ENCODE assay signal across 16 mouse cellular contexts in genomic region chr13:112354958-112355357, GRCm38 (mm10).
A peak's percentile ranks its signal among the peaks of the same experiment; 100 is the strongest.
DNase-seq lines count a peak whose midpoint lies in the region; ATAC-seq lines count a peak whose summit lies in the region.
"Had no signal": no experiment of that assay in that cellular context is flagged by ENCODE, and none has a peak within 500 bp of the region (broad histone marks: within the 10 kb centered on the region; RNA-seq: fewer than 3 reads in every experiment).

No protein-coding gene starts in this region.

- no peak overlapping the region for H3K4me3 ChIP-seq in heart, embryonic 15.5 days
- H3K4me3 ChIP-seq: hindbrain, embryonic 12.5 days; layer of hippocampus, adult 2 months; midbrain, embryonic 12.5 days had no signal

- peaks cover 15% of the 10 kb centered on the region for H3K4me1 ChIP-seq in heart, embryonic 15.5 days (replicated peaks)

- no peaks in the 10 kb centered on the region for H3K9me3 ChIP-seq in heart, embryonic 15.5 days (replicated peaks)
- H3K9me3 ChIP-seq: hindbrain, embryonic 12.5 days; midbrain, embryonic 12.5 days had no signal

- no peak overlapping the region for H3K4me2 ChIP-seq in heart, embryonic 15.5 days
- H3K4me2 ChIP-seq: hindbrain, embryonic 12.5 days; midbrain, embryonic 12.5 days had no signal

- no peaks in the 10 kb centered on the region for H3K27me3 ChIP-seq in heart, embryonic 15.5 days
- H3K27me3 ChIP-seq: hindbrain, embryonic 12.5 days; midbrain, embryonic 12.5 days had no signal

- H3K36me3 ChIP-seq in heart, embryonic 15.5 days, result no peaks in the 10 kb centered on the region
- H3K36me3 ChIP-seq: hindbrain, embryonic 12.5 days; midbrain, embryonic 12.5 days had no signal

- ATAC-seq in heart, embryonic 15.5 days (replicated peaks; ENCODE audit: insufficient number of reproducible peaks, insufficient read depth, low FRiP score, low read depth), result no peak
- ATAC-seq in CD4-positive, CD25-positive, alpha-beta regulatory T cell, adult 4 months, result peak; percentile 78

- peak overlapping the region; percentile 46; the same call in 1 of the 2 replicates for H3K27ac ChIP-seq in heart, embryonic 15.5 days
- H3K27ac ChIP-seq: hindbrain, embryonic 12.5 days; layer of hippocampus, adult 2 months; midbrain, embryonic 12.5 days had no signal

- no peak overlapping the region for H3K9ac ChIP-seq in heart, embryonic 15.5 days
- H3K9ac ChIP-seq: hindbrain, embryonic 12.5 days; midbrain, embryonic 12.5 days had no signal

- 77% methylated on average over 10 of the region's 10 CpGs for WGBS in heart, embryonic 15.5 days

- no peak for DNase-seq in heart, adult 18-20 months
- peak; percentile 40 for DNase-seq in c-Kit-positive CD71-negative TER-119-negative erythroid progenitor cells, embryonic 14.5 days (ENCODE audit: low read depth)
- peak; percentile 34 to 80 for DNase-seq in natural killer cell, adult 2 months (ENCODE audit: low spot score in 2 of 2)
- no peak for DNase-seq in adrenal gland, postnatal 4 days (ENCODE audit: low spot score in 2 of 2)
- DNase-seq in frontal cortex, adult 2 months (ENCODE audit: extremely low spot score in 1 of 2, low spot score in 1 of 2), result no peak
- DNase-seq in adrenal gland, postnatal 14 days, result no peak
- DNase-seq: adrenal gland, postnatal 10 days; cerebellum, postnatal 36 days; kidney, adult 9 months; lung, adult 2 months; right cerebral cortex, postnatal 4 days had no signal

Comparison
In these comparisons a context has a peak if more than half of its experiments do, and no peak if none do; other contexts are left out.
1. DNase-seq: peak in c-Kit-positive CD71-negative TER-119-negative erythroid progenitor cells, embryonic 14.5 days (single experiment) and natural killer cell, adult 2 months (2 of 2); none in heart, adult 18-20 months (0 of 2), adrenal gland, postnatal 4 days (0 of 2), frontal cortex, adult 2 months (0 of 2) and adrenal gland, postnatal 14 days (single experiment).